Mouse (Mus musculus) testis, adult 2 months (tissue): ENCODE results near the gene Rbfox2.

ENCODE experiments used
- CTCF ChIP-seq: fragments of 200-500 bp; IDR thresholded peaks from 2 replicates; pipeline ENCODE4 v1.5.1; 2012; ENCODE audit warnings: low read depth, mild to moderate bottlenecking, inconsistent platforms, low read length, moderate library complexity; ENCODE audit not compliant: control insufficient read depth, insufficient read depth, insufficient replicate concordance
- POLR2A ChIP-seq: fragments of 200-500 bp; IDR thresholded peaks from 2 replicates; pipeline ENCODE4 v1.6.1; 2012; ENCODE audit warnings: low read depth, mild to moderate bottlenecking, inconsistent platforms, low read length, moderate library complexity; ENCODE audit not compliant: control insufficient read depth

DNA sequence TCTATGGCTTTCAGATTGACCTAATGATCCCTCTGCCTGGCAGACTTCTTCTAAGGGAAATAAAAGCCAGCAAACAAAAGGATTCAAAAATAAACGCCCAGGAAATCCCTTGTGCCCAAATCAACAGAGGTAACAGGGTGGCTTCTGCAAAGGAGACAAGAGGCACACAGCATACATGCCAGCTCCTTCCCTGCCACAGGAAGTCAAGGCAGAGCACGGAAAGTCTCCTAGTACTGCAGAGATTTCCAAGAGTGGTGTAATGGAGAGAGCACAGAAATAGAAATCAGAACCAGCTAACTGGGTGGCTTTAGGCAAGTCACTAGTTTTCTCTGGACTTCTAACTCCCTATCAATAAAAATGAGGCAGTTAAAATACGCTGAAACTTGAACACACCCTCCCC, 1.8 kb downstream of the Rbfox2 start:
- TF ChIP-seq CTCF, result no peak
- no peak for TF ChIP-seq POLR2A
